10 mouse cellular contexts compared by ENCODE assay signal in genomic region chr19:36689205-36689604, GRCm38 (mm10). TPM values are rescaled to one million over a fixed set of nuclear protein-coding genes. Genes with fewer than 3 reads are reported as not detected.
DNase-seq lines count a peak whose midpoint lies in the region; ATAC-seq and TF ChIP-seq lines count a peak whose summit lies in the region.
"Had no signal": no experiment of that assay in that cellular context is flagged by ENCODE, and none has a peak within 500 bp of the region (broad histone marks: within the 10 kb centered on the region; RNA-seq: fewer than 3 reads in every experiment).

No protein-coding gene starts in this region.

- ATAC-seq in kidney, postnatal 0 days (replicated peaks; ENCODE audit: low FRiP score, low read depth) = no peak
- ATAC-seq in forebrain, embryonic 15.5 days (replicated peaks) = peak; percentile 63
- ATAC-seq in intestine, postnatal 0 days = no peak
- no peak for ATAC-seq in megakaryocyte-erythroid progenitor cell, adult 5-6 weeks (replicated peaks; ENCODE audit: low FRiP score, low TSS enrichment, poor library complexity, severe bottlenecking)

- no peaks in the 10 kb centered on the region for H3K27me3 ChIP-seq in kidney, postnatal 0 days (ENCODE audit: insufficient read depth, low read length)
- no peaks in the 10 kb centered on the region for H3K27me3 ChIP-seq in forebrain, embryonic 15.5 days
- H3K27me3 ChIP-seq in intestine, postnatal 0 days (replicated peaks; ENCODE audit: control insufficient read depth, insufficient read depth, low read length) = no peaks in the 10 kb centered on the region
- H3K27me3 ChIP-seq: limb, embryonic 12.5 days had no signal

- no peak overlapping the region for H3K4me2 ChIP-seq in kidney, postnatal 0 days (ENCODE audit: low read length)
- no peak overlapping the region for H3K4me2 ChIP-seq in forebrain, embryonic 15.5 days (replicated peaks)
- H3K4me2 ChIP-seq in intestine, postnatal 0 days (replicated peaks; ENCODE audit: low read depth) = no peak overlapping the region
- H3K4me2 ChIP-seq: limb, embryonic 12.5 days had no signal

- no peak for TF ChIP-seq CTCF in kidney, postnatal 0 days (IDR thresholded peaks at IDR 0.05; ENCODE audit: low read depth)
- no peak for TF ChIP-seq CTCF in bone marrow macrophage, adult 2 months (IDR thresholded peaks at IDR 0.05; ENCODE audit: low read depth, low read length)
- no peak for TF ChIP-seq CTCF in intestine, postnatal 0 days (IDR thresholded peaks at IDR 0.05; ENCODE audit: low read depth)

- no peak overlapping the region for H3K4me3 ChIP-seq in kidney, postnatal 0 days (replicated peaks; ENCODE audit: low read depth, low read length)
- peak overlapping the region; percentile 38 for H3K4me3 ChIP-seq in bone marrow macrophage, adult 2 months (ENCODE audit: insufficient read depth, low read length)
- no peak overlapping the region for H3K4me3 ChIP-seq in forebrain, embryonic 15.5 days
- H3K4me3 ChIP-seq in intestine, postnatal 0 days (ENCODE audit: low read depth, low read length) = no peak overlapping the region
- H3K4me3 ChIP-seq: limb, embryonic 12.5 days had no signal

- no peak for TF ChIP-seq POLR2A in bone marrow macrophage, adult 2 months (IDR thresholded peaks at IDR 0.05; ENCODE audit: borderline replicate concordance, low read depth, low read length)

- H3K27ac ChIP-seq in kidney, postnatal 0 days = peak overlapping the region; percentile 82; the same call in 1 of the 2 replicates
- peak overlapping the region; percentile 87 for H3K27ac ChIP-seq in bone marrow macrophage, adult 2 months (ENCODE audit: insufficient read depth, low read depth, low read length)
- H3K27ac ChIP-seq in forebrain, embryonic 15.5 days (replicated peaks) = peak overlapping the region; percentile 59
- H3K27ac ChIP-seq in intestine, postnatal 0 days (ENCODE audit: low read depth, low read length) = peak overlapping the region; percentile 78; the same call in 1 of the 2 replicates

- no peaks in the 10 kb centered on the region for H3K9me3 ChIP-seq in kidney, postnatal 0 days (replicated peaks; ENCODE audit: low read length)
- no peaks in the 10 kb centered on the region for H3K9me3 ChIP-seq in forebrain, embryonic 15.5 days
- no peaks in the 10 kb centered on the region for H3K9me3 ChIP-seq in intestine, postnatal 0 days (ENCODE audit: control insufficient read depth)
- H3K9me3 ChIP-seq: G1E; limb, embryonic 12.5 days had no signal

- WGBS in kidney, postnatal 0 days = 37% methylated on average over 5 of the region's 5 CpGs
- WGBS in forebrain, embryonic 15.5 days = 40% methylated on average over 5 of the region's 5 CpGs
- 41% methylated on average over 5 of the region's 5 CpGs for WGBS in intestine, postnatal 0 days

- H3K4me1 ChIP-seq in kidney, postnatal 0 days (replicated peaks; ENCODE audit: insufficient read depth, low read length) = 0 out of 2 replicates have a peak, but pooled peaks cover 4% of the 10 kb centered on the region
- H3K4me1 ChIP-seq in bone marrow macrophage, adult 2 months (ENCODE audit: control insufficient read depth, insufficient read depth, low read length) = peaks cover 38% of the 10 kb centered on the region
- peaks cover 18% of the 10 kb centered on the region for H3K4me1 ChIP-seq in forebrain, embryonic 15.5 days
- 0 out of 2 replicates have a peak, but pooled peaks cover 5% of the 10 kb centered on the region for H3K4me1 ChIP-seq in intestine, postnatal 0 days (replicated peaks; ENCODE audit: control insufficient read depth, insufficient read depth, low read length)

- peak; percentile 54 for DNase-seq in kidney, postnatal 0 days (ENCODE audit: low spot score)
- DNase-seq in kidney, adult 8-10 months = no peak
- no peak for DNase-seq in right cerebral cortex, postnatal 25 days
- no peak for DNase-seq in adrenal gland, postnatal 14 days

- no peaks in the 10 kb centered on the region for H3K36me3 ChIP-seq in kidney, postnatal 0 days (ENCODE audit: insufficient read depth, low read length)
- no peaks in the 10 kb centered on the region for H3K36me3 ChIP-seq in forebrain, embryonic 15.5 days
- H3K36me3 ChIP-seq in intestine, postnatal 0 days (ENCODE audit: control insufficient read depth, insufficient read depth) = no peaks in the 10 kb centered on the region
- H3K36me3 ChIP-seq: G1E; limb, embryonic 12.5 days had no signal

- no peak overlapping the region for H3K9ac ChIP-seq in kidney, postnatal 0 days (ENCODE audit: low read depth, low read length)
- no peak overlapping the region for H3K9ac ChIP-seq in forebrain, embryonic 15.5 days (replicated peaks)
- H3K9ac ChIP-seq in intestine, postnatal 0 days (ENCODE audit: low read depth, low read length) = no peak overlapping the region
- H3K9ac ChIP-seq: limb, embryonic 12.5 days had no signal

RNA-seq across cellular contexts. Expression of gene Ppp1r3c, which starts 47.2 kb away (rescaled TPM):
- 11.1 and 12.4 TPM in 2 replicates for polyA plus RNA-seq in kidney, postnatal 0 days (2015; fragmentation: Nextera tagmentation; extraction: Ambion mirVana)
- not detected in 2 replicates for polyA plus RNA-seq in bone marrow macrophage, adult 2 months (2012; ENCODE audit: insufficient read depth, insufficient read length, missing spikeins)
- 6.3 and 8.2 TPM in 2 replicates for polyA plus RNA-seq in forebrain, embryonic 15.5 days (2015; fragmentation: Nextera tagmentation; extraction: Ambion mirVana)
- polyA plus RNA-seq in intestine, postnatal 0 days (2015; fragmentation: Nextera tagmentation; extraction: Ambion mirVana) = 3.6 and 4.0 TPM in 2 replicates
- total RNA-seq in megakaryocyte-erythroid progenitor cell, adult 5-6 weeks (2014; fragmentation: Nextera tagmentation) = not detected in 2 replicates
- total RNA-seq in megakaryocyte-erythroid progenitor cell, adult 5-6 weeks (2017) = not detected in 2 replicates
- 35.6 and 42.1 TPM in 2 replicates for total RNA-seq in adrenal gland, postnatal 14 days (2021)
- polyA plus RNA-seq: G1E had no signal
